9 mouse cellular contexts compared by ENCODE assay signal in genomic region chr2:116101221-116101620, GRCm38 (mm10). TPM values are rescaled to one million over a fixed set of nuclear protein-coding genes. Genes with fewer than 3 reads are reported as not detected.
DNase-seq lines count a peak whose midpoint lies in the region; ATAC-seq lines count a peak whose summit lies in the region.
"Had no signal": no experiment of that assay in that cellular context is flagged by ENCODE, and none has a peak within 500 bp of the region (broad histone marks: within the 10 kb centered on the region; RNA-seq: fewer than 3 reads in every experiment).

No protein-coding gene starts in this region.

- no peaks in the 10 kb centered on the region for H3K36me3 ChIP-seq in midbrain, embryonic 11.5 days (ENCODE audit: control insufficient read depth, insufficient read depth, low read length)
- H3K36me3 ChIP-seq in midbrain, embryonic 15.5 days (replicated peaks), result no peaks in the 10 kb centered on the region
- H3K36me3 ChIP-seq: heart, embryonic 15.5 days had no signal

- intact Hi-C loops in heart, postnatal 36 days (cut with DNase I), result loop anchor here (1.0 to 10.0 kb wide), 5 partner anchors 245 to 1839 kb away; no protein-coding TSS in a partner anchor

- no peaks in the 10 kb centered on the region for H3K9me3 ChIP-seq in midbrain, embryonic 11.5 days (ENCODE audit: control insufficient read depth, low read length)
- no peaks in the 10 kb centered on the region for H3K9me3 ChIP-seq in midbrain, embryonic 15.5 days
- H3K9me3 ChIP-seq: heart, embryonic 15.5 days had no signal

- no peaks in the 10 kb centered on the region for H3K27me3 ChIP-seq in midbrain, embryonic 11.5 days (ENCODE audit: control insufficient read depth, insufficient read depth, low read length)
- H3K27me3 ChIP-seq in midbrain, embryonic 15.5 days (replicated peaks), result no peaks in the 10 kb centered on the region
- H3K27me3 ChIP-seq: heart, embryonic 15.5 days had no signal

- ATAC-seq in midbrain, embryonic 11.5 days (ENCODE audit: low FRiP score), result no peak
- ATAC-seq in midbrain, embryonic 15.5 days (replicated peaks), result no peak

- no peak overlapping the region for H3K4me2 ChIP-seq in midbrain, embryonic 11.5 days
- H3K4me2 ChIP-seq in midbrain, embryonic 15.5 days, result no peak overlapping the region
- H3K4me2 ChIP-seq: heart, embryonic 15.5 days had no signal

- peak; percentile 8 to 14 for DNase-seq in cerebellum, postnatal 36 days
- DNase-seq in cerebellum, adult 9-10 months, result no peak
- DNase-seq in midbrain, embryonic 11.5 days (ENCODE audit: low spot score, missing footprints), result peak; percentile 88
- DNase-seq in adrenal gland, postnatal 25 days, result peak; percentile 68
- DNase-seq in heart, postnatal 36 days, result peak; percentile 48 to 69
- peak; percentile 29 for DNase-seq in lung, postnatal 25 days (ENCODE audit: low spot score)
- peak; percentile 13 for DNase-seq in thymus, postnatal 0 days (ENCODE audit: low spot score)

- H3K4me3 ChIP-seq in midbrain, embryonic 11.5 days (ENCODE audit: low read depth, low read length), result no peak overlapping the region
- no peak overlapping the region for H3K4me3 ChIP-seq in midbrain, embryonic 15.5 days
- H3K4me3 ChIP-seq: heart, embryonic 15.5 days had no signal

- H3K27ac ChIP-seq in midbrain, embryonic 11.5 days (ENCODE audit: low read depth, low read length), result no peak overlapping the region
- no peak overlapping the region for H3K27ac ChIP-seq in midbrain, embryonic 15.5 days
- H3K27ac ChIP-seq: heart, embryonic 15.5 days had no signal

- H3K9ac ChIP-seq in midbrain, embryonic 11.5 days (ENCODE audit: low read length), result no peak overlapping the region
- H3K9ac ChIP-seq in midbrain, embryonic 15.5 days, result no peak overlapping the region
- H3K9ac ChIP-seq: heart, embryonic 15.5 days had no signal

- H3K4me1 ChIP-seq in midbrain, embryonic 11.5 days (ENCODE audit: control insufficient read depth, insufficient read depth, low read length), result peaks cover 4% of the 10 kb centered on the region; the same call in 1 of the 2 replicates
- no peaks in the 10 kb centered on the region for H3K4me1 ChIP-seq in midbrain, embryonic 15.5 days
- H3K4me1 ChIP-seq: heart, embryonic 15.5 days had no signal

RNA-seq across cellular contexts. Expression of gene Meis2, which starts 35.6 kb away (rescaled TPM):
- polyA plus RNA-seq in midbrain, embryonic 11.5 days (2014; fragmentation: Nextera tagmentation; extraction: Ambion mirVana), result 52.2 and 56.5 TPM in 2 replicates
- 74.1 and 86.9 TPM in 2 replicates for polyA plus RNA-seq in midbrain, embryonic 15.5 days (2015; fragmentation: Nextera tagmentation; extraction: Ambion mirVana)
- total RNA-seq in adrenal gland, postnatal 25 days (2021), result 258 and 277 TPM in 2 replicates
- 10 to 100 TPM; 20.8 to 27.4 TPM for total RNA-seq in heart, postnatal 36 days (2021)
- polyA plus RNA-seq in thymus, postnatal 0 days (2015; fragmentation: Nextera tagmentation; extraction: Ambion mirVana), result 8.2 TPM in 2 replicates
